Mouse (Mus musculus): ENCODE measurements at regions not wholly inside any gene's neighbourhood (a gene's known extent, or its start where the extent isn't known, plus 50 kb on each side); places are given as distances from the start of the nearest gene placed in this dataset.

- peak; percentile 76 for DNase-seq
Observed at GRCm38 (mm10) chr2:144172100-144172770, 98.2 kb upstream of the Mgme1 start.

DNA sequence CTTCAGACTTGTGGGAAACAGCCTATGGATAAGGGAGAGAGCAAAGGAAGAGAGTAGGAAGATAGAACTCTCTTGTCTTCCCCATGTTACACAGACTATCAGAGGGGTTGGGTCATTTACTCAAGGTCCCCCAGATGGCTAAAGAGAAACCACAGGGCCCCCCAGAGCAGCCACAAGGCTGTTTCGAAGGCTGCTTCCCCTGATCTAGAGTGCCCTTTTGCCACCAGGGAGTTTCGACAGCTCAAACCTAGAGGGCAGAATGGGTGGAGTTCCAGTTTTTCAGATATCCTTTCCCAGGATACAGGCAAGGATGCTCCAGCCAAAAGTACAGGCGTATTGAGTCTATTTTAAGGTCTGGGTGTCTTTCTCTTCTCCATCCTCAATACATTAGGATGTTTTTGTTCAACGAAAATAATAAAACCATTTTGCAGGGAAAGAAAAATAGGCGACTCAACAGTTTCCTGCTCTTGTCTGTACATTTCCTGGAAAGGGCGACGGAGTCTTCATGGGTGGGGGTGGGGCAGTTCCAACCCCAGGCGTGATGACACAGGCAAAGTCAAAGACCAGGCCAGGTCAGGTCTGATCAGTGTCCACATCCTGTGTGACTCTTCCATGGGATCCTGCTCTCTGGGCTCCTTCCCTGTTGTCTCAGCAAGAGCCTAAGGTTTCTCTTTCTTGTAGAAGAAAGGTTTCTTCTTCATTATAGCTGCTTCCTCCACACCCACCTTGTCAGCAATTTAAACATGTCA, 96.9 kb upstream of the Mgme1 start:
- no peak for DNase-seq

- DNase-seq, result no peak
Observed at GRCm38 (mm10) chr2:144174366-144175035, 96.0 kb upstream of the Mgme1 start.

- no peak for DNase-seq
Observed at GRCm38 (mm10) chr2:144176508-144177170, 93.8 kb upstream of the Mgme1 start.

- DNase-seq, result no peak
Observed at GRCm38 (mm10) chr2:144177268-144177667, 93.2 kb upstream of the Mgme1 start.

DNA sequence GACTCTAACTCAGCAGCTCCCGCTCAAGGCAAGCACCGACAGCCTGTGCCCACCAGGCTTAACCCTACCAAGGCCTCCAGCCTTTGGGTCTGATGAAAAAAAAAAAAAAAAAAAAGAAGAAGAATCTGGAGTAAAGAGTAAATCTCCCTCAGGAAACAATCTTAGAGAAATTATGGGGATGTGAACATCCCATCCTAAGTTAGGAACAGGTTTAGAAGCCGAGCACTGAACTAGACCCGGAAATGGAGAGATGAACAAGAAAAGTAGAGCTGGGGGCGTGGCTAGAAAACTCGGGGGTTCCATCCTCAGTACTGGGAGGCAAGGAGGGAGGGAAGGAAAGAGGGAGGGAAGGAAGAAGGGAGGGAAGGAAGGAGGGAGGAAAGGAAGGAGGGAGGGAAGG, 92.5 kb upstream of the Mgme1 start:
- no peak for DNase-seq

GRCm38 (mm10) chr2:144182108-144182507, 88.4 kb upstream of the Mgme1 start:
- no peak for DNase-seq

DNA sequence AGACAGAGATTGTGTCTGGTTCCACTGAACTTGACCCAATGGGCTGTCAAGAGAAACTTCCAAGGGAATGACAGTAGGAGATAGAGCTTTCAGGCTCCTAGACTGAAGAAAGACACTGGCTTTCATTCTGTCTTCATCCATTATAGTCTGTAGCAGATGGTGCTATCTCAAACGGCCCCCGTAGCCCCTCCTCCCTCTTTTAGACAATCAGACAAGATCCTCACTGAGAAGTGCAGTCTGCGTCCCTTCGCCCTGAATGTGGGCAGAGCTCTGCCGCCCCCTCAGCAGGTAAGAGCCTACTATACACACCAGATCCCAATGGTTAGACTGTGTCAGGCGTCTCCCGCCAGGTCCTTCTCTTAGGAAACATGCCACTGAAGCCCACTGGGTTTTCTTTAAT, 87.9 kb upstream of the Mgme1 start:
- no peak for DNase-seq

- DNase-seq, result no peak
Observed at GRCm38 (mm10) chr2:144183371-144183944, 87.0 kb upstream of the Mgme1 start.

- DNase-seq, result no peak
Observed at GRCm38 (mm10) chr2:144185175-144185574, 85.3 kb upstream of the Mgme1 start.

DNA sequence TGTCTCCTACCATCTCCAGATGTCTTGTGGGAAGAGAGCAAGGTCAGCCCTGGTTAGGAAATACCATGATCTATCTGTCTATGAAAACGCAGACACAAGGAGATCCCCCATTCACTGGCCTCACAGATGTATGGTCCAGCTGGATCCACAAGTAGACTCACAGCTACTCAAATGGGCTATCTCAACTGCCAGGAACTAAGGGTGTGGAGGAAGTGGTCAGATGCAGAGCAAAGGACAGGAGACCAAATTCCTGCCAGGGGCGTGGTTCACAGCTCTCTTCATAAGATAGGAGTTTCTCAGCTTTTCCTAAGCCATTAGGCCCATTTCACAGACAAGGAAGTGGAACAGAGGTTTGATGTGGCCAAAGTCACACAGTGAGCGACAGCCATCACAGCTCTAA, 84.0 kb upstream of the Mgme1 start:
- no peak for DNase-seq

GRCm38 (mm10) chr2:144188076-144188475, 82.4 kb upstream of the Mgme1 start:
- no peak for DNase-seq

DNA sequence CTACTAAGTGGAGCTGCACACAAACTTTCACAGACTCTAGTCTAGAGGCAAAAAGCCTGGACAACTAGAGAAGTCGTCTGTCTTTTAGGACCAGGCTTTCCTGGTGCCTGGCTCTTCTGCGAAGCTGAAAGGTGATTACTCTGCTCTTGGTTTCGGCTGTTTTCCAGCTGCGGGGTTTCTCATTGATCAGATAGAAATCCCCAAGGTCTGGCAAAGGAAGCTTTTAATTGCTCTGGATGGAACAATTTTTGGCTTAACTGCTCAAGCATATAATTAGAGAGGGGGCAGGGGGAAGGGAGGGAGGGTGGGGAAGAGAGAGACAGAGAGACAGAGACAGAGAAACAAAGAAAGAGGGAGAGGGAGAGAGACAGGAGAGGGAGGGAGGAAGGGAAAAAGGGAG, 82.0 kb upstream of the Mgme1 start:
- DNase-seq, result no peak

GRCm38 (mm10) chr2:144189756-144190155, 80.7 kb upstream of the Mgme1 start:
- DNase-seq, result no peak

DNA sequence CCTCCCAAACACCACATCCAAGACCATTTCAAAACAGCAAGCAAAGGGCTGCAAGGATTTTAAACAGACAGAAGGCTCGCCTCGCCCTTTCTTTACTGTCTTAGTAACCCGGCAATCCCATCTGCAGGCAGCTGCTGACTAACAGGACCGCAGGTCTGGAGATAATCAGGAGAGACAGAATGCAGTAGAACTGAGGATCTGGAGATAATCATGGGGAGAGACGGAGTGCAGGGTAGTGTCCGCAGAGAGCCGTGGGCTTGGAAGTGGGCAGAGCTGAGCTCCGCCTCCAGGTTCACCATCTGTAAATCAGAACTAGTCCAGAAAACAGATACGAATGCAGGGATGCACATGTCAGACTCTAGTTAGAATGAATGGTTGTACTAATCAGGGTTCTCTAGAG, 79.4 kb upstream of the Mgme1 start:
- DNase-seq, result no peak

DNA sequence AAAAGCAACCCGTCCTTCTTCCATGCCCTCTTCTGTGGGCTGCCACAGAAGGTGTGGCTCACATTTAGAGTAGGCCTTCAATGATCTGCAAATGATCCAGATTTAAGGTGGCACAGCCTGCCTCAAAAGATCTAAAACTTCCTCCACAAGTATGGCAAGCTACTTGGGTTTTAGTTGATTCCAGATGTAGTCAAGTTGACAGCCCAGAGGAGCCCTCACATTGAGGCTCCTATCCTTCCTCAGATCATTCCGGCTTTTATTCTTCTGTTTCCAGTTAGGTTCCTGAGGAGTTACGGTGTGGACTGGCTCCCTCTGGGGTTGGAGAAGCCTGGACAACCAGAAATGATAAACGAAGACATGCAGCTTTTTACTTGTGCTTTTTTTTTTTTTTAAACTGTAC, 78.8 kb upstream of the Mgme1 start:
- DNase-seq, result no peak

DNA sequence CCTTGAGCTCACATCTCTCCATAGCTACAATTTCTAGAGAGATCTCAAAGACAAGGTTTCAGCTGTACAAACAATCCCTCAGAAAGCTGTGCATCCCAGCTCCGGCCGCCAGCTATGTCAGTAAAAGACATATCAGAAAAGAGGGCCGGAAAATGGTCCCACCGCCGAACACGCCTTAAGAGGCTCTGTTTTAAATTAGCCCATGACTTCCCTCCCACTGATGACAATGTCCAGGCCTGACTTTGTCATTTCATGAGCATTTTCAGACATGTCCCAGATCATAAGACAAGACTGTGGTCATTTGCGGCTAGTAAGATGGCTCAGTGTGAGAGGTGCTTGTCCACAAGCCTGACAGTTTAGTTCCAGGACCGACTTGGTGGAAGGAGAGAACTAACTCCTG, 78.0 kb upstream of the Mgme1 start:
- DNase-seq, result no peak

GRCm38 (mm10) chr2:144195851-144196250, 74.6 kb upstream of the Mgme1 start:
- DNase-seq, result no peak

GRCm38 (mm10) chr2:144197139-144197538, 73.3 kb upstream of the Mgme1 start:
- no peak for DNase-seq

DNA sequence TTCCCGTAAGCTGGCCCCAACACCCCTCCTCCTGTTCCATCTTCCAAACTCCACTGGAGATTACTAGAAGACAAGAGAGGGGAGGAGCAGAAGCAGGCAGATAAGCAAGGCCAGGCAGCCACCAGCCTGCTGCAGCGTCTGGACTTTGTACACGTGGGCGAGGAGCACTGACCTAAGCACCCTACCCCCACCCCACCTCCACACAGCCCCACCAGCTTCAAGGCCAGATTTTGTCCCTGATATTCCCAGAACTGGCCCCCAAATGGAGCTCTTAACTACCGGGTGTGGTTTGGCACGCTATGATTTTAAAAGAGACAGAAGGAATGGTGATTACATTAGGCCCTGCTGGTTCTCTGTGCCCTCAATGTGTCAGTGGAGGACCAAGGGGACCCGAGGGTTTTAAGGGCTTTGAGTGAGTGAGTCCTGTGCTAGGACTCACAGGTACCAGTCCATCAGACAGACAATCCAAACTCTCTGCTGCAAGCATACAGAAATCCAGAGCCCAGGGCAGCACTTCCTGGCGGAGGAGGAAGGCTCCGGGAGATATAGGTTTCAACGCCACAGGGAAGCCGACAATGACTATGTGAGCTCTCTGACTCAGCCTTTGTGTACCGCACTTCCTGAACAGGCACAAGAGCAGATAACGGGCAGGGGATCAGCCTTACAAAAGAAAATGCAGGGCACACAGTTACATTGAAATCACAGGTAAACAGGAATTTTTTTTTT, 72.0 kb upstream of the Mgme1 start:
- DNase-seq, result no peak
